Mouse (Mus musculus) spleen, adult 2 months (tissue): ENCODE measurements around the gene Prkag2.

Experiments used
- CTCF ChIP-seq: fragments of 200-500 bp; IDR thresholded peaks from 2 replicates; pipeline ENCODE4 v1.5.1; 2011; ENCODE audit warnings: mild to moderate bottlenecking, inconsistent platforms; ENCODE audit not compliant: insufficient read depth, insufficient read length, insufficient replicate concordance; ENCODE audit errors: extremely low read depth
- POLR2A ChIP-seq: fragments of 200-500 bp; IDR thresholded peaks from 2 replicates; pipeline ENCODE4 v1.6.1; 2011; ENCODE audit warnings: low read depth, low read length, inconsistent platforms

GRCm38 (mm10) chr5:24970552-24971275 lies 129.7 kb downstream of the Prkag2 start:
- TF ChIP-seq CTCF (no peak), POLR2A (no peak)
